Mouse (Mus musculus) C2C12 (cell line): ENCODE measurements around the gene Spef1.

Experiments
- CTCF ChIP-seq: IDR thresholded peaks from one replicate; pipeline ENCODE4 v1.5.1; 2011; ENCODE audit not compliant: control insufficient read depth, insufficient read depth, insufficient read length
- MYOD1 ChIP-seq: IDR thresholded peaks from one replicate; pipeline ENCODE4 v1.6.1; 2011; ENCODE audit warnings: low read depth; ENCODE audit not compliant: control insufficient read depth, insufficient read length

DNA sequence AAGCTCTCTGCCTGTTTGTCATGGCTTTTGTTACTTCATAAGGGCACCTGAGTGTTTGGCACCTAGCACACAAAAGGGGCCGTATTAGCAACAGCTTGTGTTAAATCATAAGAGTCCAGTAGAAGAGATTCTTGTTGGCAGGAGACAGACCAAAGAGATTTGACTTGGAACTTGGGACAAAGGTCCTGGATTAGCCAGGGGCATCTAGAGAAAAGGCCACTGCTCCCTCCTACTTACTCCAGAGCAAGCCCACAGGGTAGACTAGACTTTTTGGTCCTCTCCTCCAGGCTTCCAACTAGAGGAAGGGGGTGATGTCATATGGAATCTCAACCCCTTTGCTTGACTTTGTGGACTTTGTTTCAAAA, 11.2 kb downstream of the Spef1 start:
- TF ChIP-seq MYOD1 (no peak), CTCF (no peak)
